Mouse (Mus musculus) forebrain, embryonic 14.5 days (tissue): ENCODE measurements at regions not wholly inside any gene's neighbourhood (a gene's known extent, or its start where the extent isn't known, plus 50 kb on each side); places are given as distances from the start of the nearest gene placed in this dataset.

ENCODE experiments used
- ATAC-seq: fragments of 200-750 bp; cut with Nextera tagmentation; 2 replicates; pipeline ENCODE4 v1.8.0; 2017; ENCODE audit warnings: mild to moderate bottlenecking, moderate library complexity
- DNase-seq: peaks from one replicate; pipeline ENCODE4 v3.0.0-alpha.2; 2015; ENCODE audit warnings: low spot score
- H3K27ac ChIP-seq: fragments of 300-500 bp; sonication (generic); 2 replicates; pipeline ENCODE4 v1.5.1; 2014; ENCODE audit warnings: low read depth, mild to moderate bottlenecking, control low read depth, low read length, moderate library complexity
- H3K27me3 ChIP-seq: fragments of 300-500 bp; sonication (generic); replicated peaks from 2 replicates; pipeline ENCODE4 v1.6.1; 2014; ENCODE audit warnings: low read length, control low read depth, mixed read lengths; ENCODE audit not compliant: control insufficient read depth, insufficient read depth
- H3K36me3 ChIP-seq: fragments of 300-500 bp; sonication (generic); 2 replicates; pipeline ENCODE4 v1.6.1; 2014; ENCODE audit warnings: low read length, control low read depth; ENCODE audit not compliant: control insufficient read depth, insufficient read depth
- H3K4me1 ChIP-seq: fragments of 300-500 bp; sonication (generic); 2 replicates; pipeline ENCODE4 v1.6.1; 2014; ENCODE audit warnings: antibody characterized with exemption, low read length, control low read depth; ENCODE audit not compliant: control insufficient read depth, insufficient read depth
- H3K4me2 ChIP-seq: fragments of 300-500 bp; sonication (generic); 2 replicates; pipeline ENCODE4 v1.6.1; 2014; ENCODE audit warnings: mild to moderate bottlenecking, control low read depth, low read length
- H3K4me3 ChIP-seq: fragments of 300-500 bp; sonication (generic); 2 replicates; pipeline ENCODE4 v1.5.1; 2014; ENCODE audit warnings: low read depth, low read length, control low read depth
- H3K9ac ChIP-seq: fragments of 300-500 bp; sonication (generic); 2 replicates; pipeline ENCODE4 v1.6.1; 2014; ENCODE audit warnings: mild to moderate bottlenecking, low read length, control low read depth, moderate library complexity
- H3K9me3 ChIP-seq: fragments of 300-500 bp; sonication (generic); replicated peaks from 2 replicates; pipeline ENCODE4 v1.6.1; 2016; ENCODE audit warnings: low read length, control low read depth, mixed read lengths; ENCODE audit not compliant: control insufficient read depth
- WGBS: fragments of 180-500 bp; shearing (Covaris S2); extraction: QIAGEN DNeasy Blood & Tissue Kit; methylation state at CpG from one replicate; pipeline ENCODE4 v1.1.7; 2014; 5-methylcytosine and 5-hydroxymethylcytosine counted together

GRCm38 (mm10) chr12:7096221-7096620 lies 881.2 kb upstream of the Apob start:
- ATAC-seq, result no peak
- no peak for DNase-seq

GRCm38 (mm10) chr12:7139044-7139443 lies 838.4 kb upstream of the Apob start:
- no peak overlapping the region for H3K27ac ChIP-seq
- no peak for ATAC-seq
- H3K4me1 ChIP-seq, result no peaks in the 10 kb centered on the region
- DNase-seq, result no peak
- H3K9me3 ChIP-seq, result no peaks in the 10 kb centered on the region
- no peak overlapping the region for H3K9ac ChIP-seq
- 89% methylated on average over 3 of the region's 3 CpGs for WGBS
- H3K4me3 ChIP-seq, result no peak overlapping the region
- H3K27me3 ChIP-seq, result no peaks in the 10 kb centered on the region
- no peak overlapping the region for H3K4me2 ChIP-seq
- no peaks in the 10 kb centered on the region for H3K36me3 ChIP-seq

More at GRCm38 (mm10) chr12:7096221-7096620, 881.2 kb upstream of the Apob start:
- H3K4me2 ChIP-seq, result no peak overlapping the region
- H3K9ac ChIP-seq, result no peak overlapping the region
- H3K27me3 ChIP-seq, result no peaks in the 10 kb centered on the region
- H3K4me1 ChIP-seq, result no peaks in the 10 kb centered on the region
- WGBS, result 69% methylated on average over 3 of the region's 3 CpGs
- no peak overlapping the region for H3K4me3 ChIP-seq
- H3K9me3 ChIP-seq, result no peaks in the 10 kb centered on the region
- no peaks in the 10 kb centered on the region for H3K36me3 ChIP-seq
- H3K27ac ChIP-seq, result no peak overlapping the region
